7 mouse cellular contexts compared by ENCODE assay signal in genomic region chr12:10223832-10224231, GRCm38 (mm10).
DNase-seq lines count a peak whose midpoint lies in the region; ATAC-seq and TF ChIP-seq lines count a peak whose summit lies in the region.

No protein-coding gene starts in this region.

- H3K4me3 ChIP-seq in intestine, embryonic 15.5 days (replicated peaks) = no peak overlapping the region
- no peak overlapping the region for H3K4me3 ChIP-seq in intestine, embryonic 16.5 days (ENCODE audit: low read length)
- no peak overlapping the region for H3K4me3 ChIP-seq in layer of hippocampus, adult 2 months
- no peak overlapping the region for H3K4me3 ChIP-seq in midbrain, embryonic 16.5 days (ENCODE audit: low read depth, low read length)

- peak; percentile 26 for DNase-seq in Muller cell, postnatal 12 days (ENCODE audit: inconsistent ontology term)
- DNase-seq in embryo, embryonic 11 days = peak; percentile 70
- peak; percentile 26 to 58 for DNase-seq in layer of hippocampus, adult 2 months (ENCODE audit: low spot score in 2 of 2)
- DNase-seq in thymus, postnatal 10 days (ENCODE audit: low spot score in 2 of 2) = no peak

- peak; percentile 88 for TF ChIP-seq CTCF in layer of hippocampus, adult 2 months (conservative IDR thresholded peaks at IDR 0.05)

- no peak overlapping the region for H3K9ac ChIP-seq in intestine, embryonic 15.5 days
- H3K9ac ChIP-seq in intestine, embryonic 16.5 days (ENCODE audit: low read depth, low read length) = no peak overlapping the region
- H3K9ac ChIP-seq in midbrain, embryonic 16.5 days (ENCODE audit: low read depth, low read length) = no peak overlapping the region

- H3K4me1 ChIP-seq in intestine, embryonic 15.5 days (replicated peaks) = no peaks in the 10 kb centered on the region
- H3K4me1 ChIP-seq in intestine, embryonic 16.5 days (ENCODE audit: control insufficient read depth, insufficient read depth, low read length) = no peaks in the 10 kb centered on the region
- H3K4me1 ChIP-seq in midbrain, embryonic 16.5 days (ENCODE audit: control insufficient read depth, insufficient read depth, low read length) = no peaks in the 10 kb centered on the region

- no peaks in the 10 kb centered on the region for H3K27me3 ChIP-seq in intestine, embryonic 15.5 days (replicated peaks)
- no peaks in the 10 kb centered on the region for H3K27me3 ChIP-seq in intestine, embryonic 16.5 days (replicated peaks; ENCODE audit: control insufficient read depth, insufficient read depth, low read length)
- H3K27me3 ChIP-seq in midbrain, embryonic 16.5 days (ENCODE audit: control insufficient read depth, insufficient read depth, low read depth, low read length) = no peaks in the 10 kb centered on the region

- 0 out of 2 replicates have a peak, but pooled peaks have one; percentile 36 for ATAC-seq in intestine, embryonic 15.5 days
- no peak for ATAC-seq in intestine, embryonic 16.5 days
- 0 out of 2 replicates have a peak, but pooled peaks have one; percentile 54 for ATAC-seq in midbrain, embryonic 16.5 days

- H3K4me2 ChIP-seq in intestine, embryonic 15.5 days (replicated peaks) = no peak overlapping the region
- H3K4me2 ChIP-seq in intestine, embryonic 16.5 days (ENCODE audit: low read depth, low read length) = no peak overlapping the region
- H3K4me2 ChIP-seq in midbrain, embryonic 16.5 days (ENCODE audit: low read length) = no peak overlapping the region

- no peaks in the 10 kb centered on the region for H3K9me3 ChIP-seq in intestine, embryonic 15.5 days
- H3K9me3 ChIP-seq in intestine, embryonic 16.5 days (ENCODE audit: control insufficient read depth, low read length) = no peaks in the 10 kb centered on the region
- no peaks in the 10 kb centered on the region for H3K9me3 ChIP-seq in midbrain, embryonic 16.5 days (replicated peaks; ENCODE audit: control insufficient read depth, low read length, poor library complexity, severe bottlenecking)

- no peaks in the 10 kb centered on the region for H3K36me3 ChIP-seq in intestine, embryonic 15.5 days
- H3K36me3 ChIP-seq in intestine, embryonic 16.5 days (ENCODE audit: control insufficient read depth, insufficient read depth, low read length) = no peaks in the 10 kb centered on the region
- no peaks in the 10 kb centered on the region for H3K36me3 ChIP-seq in midbrain, embryonic 16.5 days (ENCODE audit: control insufficient read depth, insufficient read depth, low read length)

- H3K27ac ChIP-seq in intestine, embryonic 15.5 days = no peak overlapping the region
- H3K27ac ChIP-seq in intestine, embryonic 16.5 days (ENCODE audit: low read length) = no peak overlapping the region
- no peak overlapping the region for H3K27ac ChIP-seq in layer of hippocampus, adult 2 months
- no peak overlapping the region for H3K27ac ChIP-seq in midbrain, embryonic 16.5 days (ENCODE audit: low read length)

- 30% methylated on average over 4 of the region's 4 CpGs for WGBS in intestine, embryonic 15.5 days
- 29% methylated on average over 4 of the region's 4 CpGs for WGBS in intestine, embryonic 16.5 days
- 39% methylated on average over 4 of the region's 4 CpGs for WGBS in midbrain, embryonic 16.5 days

Comparison
In these comparisons a context has a peak if more than half of its experiments do, and no peak if none do; other contexts are left out.
1. DNase-seq: peak in Muller cell, postnatal 12 days (single experiment), embryo, embryonic 11 days (single experiment) and layer of hippocampus, adult 2 months (2 of 2); none in thymus, postnatal 10 days (0 of 2).